Mouse (Mus musculus) mouse trophoblast stem cell (cell line): Measurements from ENCODE around the gene Srcin1.

ENCODE experiments used
- in situ Hi-C, 2 experiments: fragments of 300-500 bp; cut with MseI, MboI; formaldehyde crosslinking; loops; 2 replicates in 1 of 2; 3 replicates in 1 of 2; pipeline ENCODE4 v1.15.1; 2025

Gene Srcin1

GRCm38 (mm10) chr11:97534442-97535307 lies 41.3 kb downstream of the Srcin1 start:
- in situ Hi-C loops: no loop called here

- in situ Hi-C loops: no loop called here
Observed at GRCm38 (mm10) chr11:97533653-97534052, 42.3 kb downstream of the Srcin1 start.

- in situ Hi-C loops: no loop called here
Observed at GRCm38 (mm10) chr11:97532950-97533582, 42.9 kb downstream of the Srcin1 start.

GRCm38 (mm10) chr11:97532354-97532753 lies 43.6 kb downstream of the Srcin1 start:
- in situ Hi-C loops: no loop called here

- in situ Hi-C loops: no loop called here
Observed at GRCm38 (mm10) chr11:97531381-97532260, 44.4 kb downstream of the Srcin1 start.

GRCm38 (mm10) chr11:97530961-97531360 lies 45.0 kb downstream of the Srcin1 start:
- in situ Hi-C loops: no loop called here

GRCm38 (mm10) chr11:97530069-97530468 lies 45.9 kb downstream of the Srcin1 start:
- in situ Hi-C loops: no loop called here

GRCm38 (mm10) chr11:97528282-97528808 lies 47.6 kb downstream of the Srcin1 start:
- in situ Hi-C loops: no loop called here

GRCm38 (mm10) chr11:97525313-97525712 lies 50.7 kb downstream of the Srcin1 start:
- in situ Hi-C loops: no loop called here

- in situ Hi-C loops: no loop called here
Observed at GRCm38 (mm10) chr11:97524306-97524705, 51.7 kb downstream of the Srcin1 start.

- in situ Hi-C loops: no loop called here
Observed at GRCm38 (mm10) chr11:97523827-97524261, 52.1 kb downstream of the Srcin1 start.

- in situ Hi-C loops: no loop called here
Observed at GRCm38 (mm10) chr11:97523107-97523506, 52.9 kb downstream of the Srcin1 start.

GRCm38 (mm10) chr11:97521741-97522474 lies 54.1 kb downstream of the Srcin1 start:
- in situ Hi-C loops: no loop called here

- in situ Hi-C loops: no loop called here
Observed at GRCm38 (mm10) chr11:97520541-97520940, 55.4 kb downstream of the Srcin1 start.

- in situ Hi-C loops: no loop called here
Observed at GRCm38 (mm10) chr11:97513066-97513465, 62.9 kb downstream of the Srcin1 start.

- in situ Hi-C loops: no loop called here
Observed at GRCm38 (mm10) chr11:97512511-97512910, 63.5 kb downstream of the Srcin1 start.

- in situ Hi-C loops: no loop called here
Observed at GRCm38 (mm10) chr11:97511661-97512369, 64.2 kb downstream of the Srcin1 start.

GRCm38 (mm10) chr11:97510966-97511660 lies 64.9 kb downstream of the Srcin1 start:
- in situ Hi-C loops: no loop called here

GRCm38 (mm10) chr11:97509715-97510485 lies 66.1 kb downstream of the Srcin1 start:
- in situ Hi-C loops: no loop called here
